Mouse (Mus musculus): Measurements from ENCODE around the gene Arcn1.

Gene Arcn1

GRCm38 (mm10) chr9:44715705-44716362 lies 51.8 kb downstream of the Arcn1 start:
- POLR2A ChIA-PET = interaction anchor here in 3 of 4 experiments (0.6 to 1.6 kb wide), 15 partner anchors 7 to 403 kb away, joined by 3 to 7 read pairs (median 3); partner anchors contain the start of genes Arcn1 (in 1 of the 3) and Ift46 (in 1 of the 3)
- CTCF ChIA-PET = interaction anchor here in 3 of 4 experiments (0.7 to 1.9 kb wide), 6 partner anchors 13 to 60 kb away, joined by 3 to 7 read pairs (median 4); no protein-coding TSS in a partner anchor

GRCm38 (mm10) chr9:44715109-44715508 lies 52.5 kb downstream of the Arcn1 start:
- CTCF ChIA-PET = interaction anchor here in 1 of 4 experiments (1.9 kb wide), 1 partner anchor 30 kb away, joined by 7 read pairs; no protein-coding TSS in a partner anchor

GRCm38 (mm10) chr9:44713574-44713973 lies 54.1 kb downstream of the Arcn1 start:
- ChIA-PET CTCF (interaction anchor here in 2 of 4 experiments (0.6 kb wide), 2 partner anchors 284 to 295 kb away, joined by 3 to 5 read pairs; no protein-coding TSS in a partner anchor), POLR2A (interaction anchor here in 1 of 4 experiments (0.6 kb wide), 1 partner anchor 1226 kb away, joined by 8 read pairs; no protein-coding TSS in a partner anchor)

More at GRCm38 (mm10) chr9:44715109-44715508, 52.5 kb downstream of the Arcn1 start:
- POLR2A ChIA-PET = interaction anchor here in 1 of 4 experiments (1.0 kb wide), 1 partner anchor 404 kb away, joined by 7 read pairs; no protein-coding TSS in a partner anchor

GRCm38 (mm10) chr9:44713080-44713479 lies 54.6 kb downstream of the Arcn1 start:
- ChIA-PET CTCF (interaction anchor here in 2 of 4 experiments (0.6 kb wide), 2 partner anchors 284 to 294 kb away, joined by 3 to 5 read pairs; no protein-coding TSS in a partner anchor), POLR2A (interaction anchor here in 1 of 4 experiments (1.5 kb wide), 1 partner anchor 10 kb away, joined by 3 read pairs; no protein-coding TSS in a partner anchor)

GRCm38 (mm10) chr9:44711602-44712001 lies 56.0 kb downstream of the Arcn1 start:
- CTCF ChIA-PET = interaction anchor here in 2 of 4 experiments (0.6 to 1.6 kb wide), 4 partner anchors 13 to 388 kb away, joined by 3 to 9 read pairs (median 5); no protein-coding TSS in a partner anchor
- POLR2A ChIA-PET = interaction anchor here in 3 of 4 experiments (0.6 to 1.5 kb wide), 6 partner anchors 8 to 164 kb away, joined by 3 to 5 read pairs (median 4); no protein-coding TSS in a partner anchor

- CTCF ChIA-PET = interaction anchor here in 3 of 4 experiments (0.6 to 2.1 kb wide), 15 partner anchors 9 to 424 kb away, joined by 3 to 9 read pairs (median 4); no protein-coding TSS in a partner anchor
- POLR2A ChIA-PET = interaction anchor here in 2 of 4 experiments (0.6 to 3.1 kb wide), 8 partner anchors 9 to 166 kb away, joined by 3 to 11 read pairs (median 4); no protein-coding TSS in a partner anchor
Measured at GRCm38 (mm10) chr9:44710213-44710612, 57.4 kb downstream of the Arcn1 start.

- CTCF ChIA-PET = interaction anchor here in 3 of 4 experiments (0.6 to 2.1 kb wide), 24 partner anchors 8 to 842 kb away, joined by 3 to 9 read pairs (median 4); no protein-coding TSS in a partner anchor
- POLR2A ChIA-PET = interaction anchor here in 3 of 4 experiments (0.6 to 3.1 kb wide), 8 partner anchors 8 to 1158 kb away, joined by 3 to 11 read pairs (median 4); no protein-coding TSS in a partner anchor
Measured at GRCm38 (mm10) chr9:44709600-44709999, 58.0 kb downstream of the Arcn1 start.

- POLR2A ChIA-PET = interaction anchor here in 3 of 4 experiments (0.6 to 3.1 kb wide), 14 partner anchors 8 to 1159 kb away, joined by 3 to 11 read pairs (median 4); partner anchors contain the start of genes Arcn1 (in 1 of the 3), Ccdc84 (in 1 of the 3) and Ift46 (in 1 of the 3)
- CTCF ChIA-PET = interaction anchor here in 3 of 4 experiments (0.6 to 2.2 kb wide), 21 partner anchors 11 to 843 kb away, joined by 3 to 11 read pairs (median 4); no protein-coding TSS in a partner anchor
Measured at GRCm38 (mm10) chr9:44708925-44709324, 58.7 kb downstream of the Arcn1 start.

- CTCF ChIA-PET = interaction anchor here (0.5 to 2.2 kb wide), 19 partner anchors 10 to 426 kb away, joined by 3 to 11 read pairs (median 3); partner anchors contain the start of gene Upk2 (in 1 of the 4)
- POLR2A ChIA-PET = interaction anchor here in 2 of 4 experiments (0.6 to 3.1 kb wide), 17 partner anchors 8 to 291 kb away, joined by 3 to 11 read pairs (median 4); partner anchors contain the start of genes Arcn1 (in 1 of the 2), Bcl9l (in 1 of the 2), Ccdc84 (in 1 of the 2) and Ift46 (in 1 of the 2)
Measured at GRCm38 (mm10) chr9:44708429-44708765, 59.2 kb downstream of the Arcn1 start.

GRCm38 (mm10) chr9:44707749-44708428 lies 59.8 kb downstream of the Arcn1 start:
- ChIA-PET CTCF (interaction anchor here (0.5 to 2.2 kb wide), 17 partner anchors 10 to 425 kb away, joined by 3 to 11 read pairs (median 3); partner anchors contain the start of gene Upk2 (in 1 of the 4)), POLR2A (interaction anchor here in 2 of 4 experiments (0.6 to 3.1 kb wide), 19 partner anchors 8 to 290 kb away, joined by 3 to 11 read pairs (median 4); partner anchors contain the start of genes Arcn1 (in 1 of the 2), Bcl9l (in 1 of the 2), Ccdc84 (in 1 of the 2) and Ift46 (in 1 of the 2))

- ChIA-PET CTCF (interaction anchor here (0.5 to 2.8 kb wide), 5 partner anchors 10 to 994 kb away, joined by 3 to 12 read pairs (median 4); no protein-coding TSS in a partner anchor), POLR2A (interaction anchor here in 3 of 4 experiments (0.6 to 1.5 kb wide), 6 partner anchors 9 to 90 kb away, joined by 3 to 4 read pairs (median 4); no protein-coding TSS in a partner anchor)
Measured at GRCm38 (mm10) chr9:44699730-44700129, 67.9 kb downstream of the Arcn1 start.

GRCm38 (mm10) chr9:44699196-44699595 lies 68.4 kb downstream of the Arcn1 start:
- CTCF ChIA-PET = interaction anchor here in 2 of 4 experiments (1.3 to 2.8 kb wide), 2 partner anchors 13 to 14 kb away, joined by 10 to 12 read pairs; no protein-coding TSS in a partner anchor
- POLR2A ChIA-PET = interaction anchor here in 3 of 4 experiments (0.6 to 1.5 kb wide), 5 partner anchors 8 to 189 kb away, joined by 3 to 5 read pairs (median 4); no protein-coding TSS in a partner anchor

GRCm38 (mm10) chr9:44697866-44698265 lies 69.8 kb downstream of the Arcn1 start:
- CTCF ChIA-PET = interaction anchor here (0.6 to 2.8 kb wide), 11 partner anchors 11 to 244 kb away, joined by 3 to 12 read pairs (median 3); no protein-coding TSS in a partner anchor
- POLR2A ChIA-PET = interaction anchor here in 3 of 4 experiments (0.6 to 2.9 kb wide), 6 partner anchors 9 to 247 kb away, joined by 3 to 8 read pairs (median 5); no protein-coding TSS in a partner anchor

GRCm38 (mm10) chr9:44693071-44693470 lies 74.6 kb downstream of the Arcn1 start:
- ChIA-PET POLR2A (interaction anchor here in 1 of 4 experiments (1.1 kb wide), 2 partner anchors 9 to 40 kb away, joined by 3 to 6 read pairs; no protein-coding TSS in a partner anchor), CTCF (interaction anchor here in 2 of 4 experiments (0.7 to 1.2 kb wide), 4 partner anchors 8 to 48 kb away, joined by 3 to 12 read pairs (median 3); no protein-coding TSS in a partner anchor)

GRCm38 (mm10) chr9:44691671-44692520 lies 75.7 kb downstream of the Arcn1 start:
- ChIA-PET POLR2A (interaction anchor here in 2 of 4 experiments (0.9 to 2.3 kb wide), 10 partner anchors 8 to 273 kb away, joined by 3 to 11 read pairs (median 4); partner anchors contain the start of genes Arcn1 (in 1 of the 2) and Ift46 (in 1 of the 2)), CTCF (interaction anchor here (0.6 to 1.6 kb wide), 9 partner anchors 16 to 510 kb away, joined by 3 to 9 read pairs (median 4); no protein-coding TSS in a partner anchor)

Measured in embryonic stem cell, embryonic (primary cell).